In genomic region chr16:32098897-32099637, GRCm38 (mm10) we compare ENCODE assay signal across 8 mouse cellular contexts. TPM values are rescaled to one million over a fixed set of nuclear protein-coding genes. Genes with fewer than 3 reads are reported as not detected.
DNase-seq lines count a peak whose midpoint lies in the region; ATAC-seq and TF ChIP-seq lines count a peak whose summit lies in the region.

No protein-coding gene starts in this region.

- no peak; the same call in 1 of the 2 replicates for TF ChIP-seq POLR2A in liver, adult 2 months (IDR thresholded peaks at IDR 0.05; ENCODE audit: extremely low read depth, insufficient read depth, low read length)

- intact Hi-C loops in left cerebral cortex, postnatal 4 days (cut with DNase I): no loop called here

- no peaks in the 10 kb centered on the region; the same call in 1 of the 2 replicates for H3K79me2 ChIP-seq in liver, adult 2 months (ENCODE audit: control insufficient read depth, insufficient read depth, low read length)

- WGBS in liver, adult 2 months: under 1% methylated on average over 39 of the region's 39 CpGs
- WGBS in embryonic facial prominence, embryonic 11.5 days: under 1% methylated on average over 39 of the region's 39 CpGs
- WGBS in intestine, embryonic 14.5 days: under 1% methylated on average over 39 of the region's 39 CpGs
- 1% methylated on average over 39 of the region's 39 CpGs for WGBS in midbrain, postnatal 0 days

- H3K27ac ChIP-seq in liver, adult 2 months (replicated peaks; ENCODE audit: insufficient read depth, low read depth, low read length): peak overlapping the region; percentile 80
- peak overlapping the region; percentile 84 for H3K27ac ChIP-seq in embryonic facial prominence, embryonic 11.5 days (replicated peaks; ENCODE audit: low read depth, low read length)
- peak overlapping the region; percentile 66 for H3K27ac ChIP-seq in intestine, embryonic 14.5 days (ENCODE audit: low read depth)
- peak overlapping the region; percentile 65 for H3K27ac ChIP-seq in midbrain, postnatal 0 days (ENCODE audit: low read depth, low read length)

- H3K9me3 ChIP-seq in embryonic facial prominence, embryonic 11.5 days (replicated peaks; ENCODE audit: control insufficient read depth, low read length): no peaks in the 10 kb centered on the region
- no peaks in the 10 kb centered on the region for H3K9me3 ChIP-seq in intestine, embryonic 14.5 days (ENCODE audit: control insufficient read depth, low read length)
- H3K9me3 ChIP-seq in midbrain, postnatal 0 days (ENCODE audit: low read length): no peaks in the 10 kb centered on the region

- H3K4me1 ChIP-seq in liver, adult 2 months (ENCODE audit: control insufficient read depth, insufficient read depth, low read length): peaks cover 3% of the 10 kb centered on the region; the same call in 1 of the 2 replicates
- no peaks in the 10 kb centered on the region for H3K4me1 ChIP-seq in embryonic facial prominence, embryonic 11.5 days (ENCODE audit: control insufficient read depth, insufficient read depth, low read length)
- H3K4me1 ChIP-seq in intestine, embryonic 14.5 days (replicated peaks; ENCODE audit: control insufficient read depth, insufficient read depth, low read length): peaks cover 12% of the 10 kb centered on the region
- no peaks in the 10 kb centered on the region for H3K4me1 ChIP-seq in midbrain, postnatal 0 days (ENCODE audit: insufficient read depth, low read length)

- H3K4me3 ChIP-seq in liver, adult 2 months (ENCODE audit: insufficient read depth, low read depth, low read length): peak overlapping the region; percentile 95
- H3K4me3 ChIP-seq in embryonic facial prominence, embryonic 11.5 days (ENCODE audit: low read depth, low read length): peak overlapping the region; percentile 93
- peak overlapping the region; percentile 72 for H3K4me3 ChIP-seq in intestine, embryonic 14.5 days (ENCODE audit: low read depth, low read length)
- peak overlapping the region; percentile 96 for H3K4me3 ChIP-seq in midbrain, postnatal 0 days (ENCODE audit: low read depth, low read length)

- no peaks in the 10 kb centered on the region for H3K27me3 ChIP-seq in liver, adult 2 months (ENCODE audit: control insufficient read depth, insufficient read depth, low read length)
- no peaks in the 10 kb centered on the region for H3K27me3 ChIP-seq in embryonic facial prominence, embryonic 11.5 days (ENCODE audit: control insufficient read depth, insufficient read depth, low read length)
- H3K27me3 ChIP-seq in intestine, embryonic 14.5 days (replicated peaks; ENCODE audit: control insufficient read depth, insufficient read depth, low read length): no peaks in the 10 kb centered on the region
- no peaks in the 10 kb centered on the region for H3K27me3 ChIP-seq in midbrain, postnatal 0 days (ENCODE audit: insufficient read depth, low read length)

- ATAC-seq in embryonic facial prominence, embryonic 11.5 days (replicated peaks; ENCODE audit: insufficient number of reproducible peaks, low FRiP score, low TSS enrichment, low read depth): peak; percentile 72
- ATAC-seq in intestine, embryonic 14.5 days (replicated peaks; ENCODE audit: low FRiP score, low TSS enrichment, low read depth): peak; percentile 69
- ATAC-seq in midbrain, postnatal 0 days (ENCODE audit: low FRiP score): peak; percentile 76

- peak overlapping the region; percentile 65 for H3K4me2 ChIP-seq in embryonic facial prominence, embryonic 11.5 days (ENCODE audit: low read depth, low read length)
- peak overlapping the region; percentile 79 for H3K4me2 ChIP-seq in intestine, embryonic 14.5 days (ENCODE audit: low read length)
- H3K4me2 ChIP-seq in midbrain, postnatal 0 days (ENCODE audit: low read depth, low read length, poor library complexity, severe bottlenecking): peak overlapping the region; percentile 81

- no peak for TF ChIP-seq CTCF in liver, adult 2 months (IDR thresholded peaks at IDR 0.05; ENCODE audit: low read depth, low read length)
- no peak for TF ChIP-seq CTCF in midbrain, postnatal 0 days (IDR thresholded peaks at IDR 0.05)

- no peaks in the 10 kb centered on the region for H3K36me3 ChIP-seq in liver, adult 2 months (ENCODE audit: control insufficient read depth, insufficient read depth, low read length)
- no peaks in the 10 kb centered on the region for H3K36me3 ChIP-seq in embryonic facial prominence, embryonic 11.5 days (replicated peaks; ENCODE audit: control insufficient read depth, insufficient read depth, low read depth, low read length)
- peaks cover 28% of the 10 kb centered on the region for H3K36me3 ChIP-seq in intestine, embryonic 14.5 days (ENCODE audit: control insufficient read depth, insufficient read depth, low read length)
- peaks cover 15% of the 10 kb centered on the region for H3K36me3 ChIP-seq in midbrain, postnatal 0 days (ENCODE audit: insufficient read depth, low read length)

- peak overlapping the region; percentile 84 for H3K9ac ChIP-seq in liver, adult 2 months (ENCODE audit: low read depth, low read length)
- H3K9ac ChIP-seq in embryonic facial prominence, embryonic 11.5 days (replicated peaks; ENCODE audit: low read length): peak overlapping the region; percentile 96
- peak overlapping the region; percentile 77 for H3K9ac ChIP-seq in intestine, embryonic 14.5 days (ENCODE audit: low read length)
- peak overlapping the region; percentile 74 for H3K9ac ChIP-seq in midbrain, postnatal 0 days (replicated peaks; ENCODE audit: low read length, poor library complexity, severe bottlenecking)

- peak; percentile 54 for DNase-seq in liver, adult 2 months (ENCODE audit: extremely low read depth, low read depth, low spot score)
- no peak for DNase-seq in liver
- DNase-seq in embryonic facial prominence, embryonic 11.5 days (ENCODE audit: low spot score): peak; percentile 47
- no peak for DNase-seq in intestine, embryonic 14.5 days (ENCODE audit: low spot score)
- peak; percentile 6 for DNase-seq in midbrain, postnatal 0 days (ENCODE audit: low spot score)
- DNase-seq in left cerebral cortex, postnatal 4 days: no peak
- no peak for DNase-seq in right cerebral cortex, postnatal 36 days (ENCODE audit: low spot score in 2 of 2)
- DNase-seq in cerebellum, adult 11 months: no peak

RNA-seq across cellular contexts. Expression of gene Pigx, which starts 0.5 kb away (rescaled TPM):
- 37.7 and 40.5 TPM in 2 replicates for total RNA-seq in liver, adult 2 months (2014; rRNA removed)
- polyA plus RNA-seq in liver, adult 2 months (2012; rRNA removed): 17.5 and 19.0 TPM in 2 replicates
- polyA plus RNA-seq in embryonic facial prominence, embryonic 11.5 days (2014; fragmentation: Nextera tagmentation; extraction: Ambion mirVana): 168 TPM in 2 replicates
- 119 and 122 TPM in 2 replicates for polyA plus RNA-seq in intestine, embryonic 14.5 days (2014; fragmentation: Nextera tagmentation; extraction: Ambion mirVana)
- total RNA-seq in midbrain, postnatal 0 days (2014; rRNA removed): 38.8 and 53.2 TPM in 2 replicates
- 90.4 and 91.3 TPM in 2 replicates for polyA plus RNA-seq in midbrain, postnatal 0 days (2015; fragmentation: Nextera tagmentation; extraction: Ambion mirVana)
- total RNA-seq in left cerebral cortex, postnatal 4 days (2021): 10 to 100 TPM; 44.1 TPM

RNA-seq across cellular contexts. Expression of gene Cep19, which starts 0.5 kb away (rescaled TPM):
- total RNA-seq in liver, adult 2 months (2014; rRNA removed): 6.0 and 6.5 TPM in 2 replicates
- polyA plus RNA-seq in liver, adult 2 months (2012; rRNA removed): 7.6 and 10.1 TPM in 2 replicates
- polyA plus RNA-seq in embryonic facial prominence, embryonic 11.5 days (2014; fragmentation: Nextera tagmentation; extraction: Ambion mirVana): 46.1 and 46.5 TPM in 2 replicates
- 24.1 and 31.9 TPM in 2 replicates for polyA plus RNA-seq in intestine, embryonic 14.5 days (2014; fragmentation: Nextera tagmentation; extraction: Ambion mirVana)
- total RNA-seq in midbrain, postnatal 0 days (2014; rRNA removed): 29.9 and 34.7 TPM in 2 replicates
- 54.3 and 57.3 TPM in 2 replicates for polyA plus RNA-seq in midbrain, postnatal 0 days (2015; fragmentation: Nextera tagmentation; extraction: Ambion mirVana)
- 10 to 100 TPM; 38.4 to 40.7 TPM for total RNA-seq in left cerebral cortex, postnatal 4 days (2021)

RNA-seq across cellular contexts. Expression of gene Pak2, which starts 19.9 kb away (rescaled TPM):
- total RNA-seq in liver, adult 2 months (2014; rRNA removed): 11.0 and 11.8 TPM in 2 replicates
- polyA plus RNA-seq in liver, adult 2 months (2012; rRNA removed): 5.8 and 6.3 TPM in 2 replicates
- polyA plus RNA-seq in embryonic facial prominence, embryonic 11.5 days (2014; fragmentation: Nextera tagmentation; extraction: Ambion mirVana): 41.6 and 42.6 TPM in 2 replicates
- 41.4 and 42.4 TPM in 2 replicates for polyA plus RNA-seq in intestine, embryonic 14.5 days (2014; fragmentation: Nextera tagmentation; extraction: Ambion mirVana)
- 35.3 and 37.1 TPM in 2 replicates for total RNA-seq in midbrain, postnatal 0 days (2014; rRNA removed)
- polyA plus RNA-seq in midbrain, postnatal 0 days (2015; fragmentation: Nextera tagmentation; extraction: Ambion mirVana): 23.0 and 26.0 TPM in 2 replicates
- 10 to 100 TPM; 47.0 to 53.4 TPM for total RNA-seq in left cerebral cortex, postnatal 4 days (2021)

Comparison
In these comparisons a context has a peak if more than half of its experiments do, and no peak if none do; other contexts are left out.
1. DNase-seq: peak in liver, adult 2 months (single experiment), embryonic facial prominence, embryonic 11.5 days (single experiment) and midbrain, postnatal 0 days (single experiment); none in liver (single experiment), intestine, embryonic 14.5 days (single experiment), left cerebral cortex, postnatal 4 days (single experiment), right cerebral cortex, postnatal 36 days (0 of 2) and cerebellum, adult 11 months (single experiment).
2. Peak in every context shown above with its lines, with median percentiles within 50 percentile points of each other: H3K27ac ChIP-seq, H3K4me3 ChIP-seq, H3K9ac ChIP-seq, ATAC-seq and H3K4me2 ChIP-seq.